Mouse (Mus musculus) hindbrain, embryonic 15.5 days (tissue): Measurements from ENCODE around the gene Art4. TPM values are rescaled to one million over a fixed set of nuclear protein-coding genes. Genes with fewer than 3 reads are reported as not detected.

ENCODE experiments used
- ATAC-seq: fragments of 200-750 bp; cut with Nextera tagmentation; 2 replicates; pipeline ENCODE4 v1.8.0; 2017; ENCODE audit warnings: low read depth, moderate number of reproducible peaks, moderate TSS enrichment; ENCODE audit not compliant: low FRiP score
- H3K27ac ChIP-seq: fragments of 300-500 bp; sonication (generic); replicated peaks from 2 replicates; pipeline ENCODE4 v1.5.1; 2015; ENCODE audit warnings: mild to moderate bottlenecking, inconsistent platforms
- H3K27me3 ChIP-seq: fragments of 300-500 bp; sonication (generic); 2 replicates; pipeline ENCODE4 v1.6.1; 2015; ENCODE audit warnings: control low read depth, inconsistent platforms
- H3K36me3 ChIP-seq: fragments of 300-500 bp; sonication (generic); 2 replicates; pipeline ENCODE4 v1.6.1; 2015; ENCODE audit warnings: control low read depth, inconsistent platforms
- H3K4me1 ChIP-seq: fragments of 300-500 bp; sonication (generic); replicated peaks from 2 replicates; pipeline ENCODE4 v1.6.1; 2015; ENCODE audit warnings: control low read depth, inconsistent platforms
- H3K4me2 ChIP-seq: fragments of 300-500 bp; sonication (generic); 2 replicates; pipeline ENCODE4 v1.6.1; 2015; ENCODE audit warnings: moderate library complexity, mild to moderate bottlenecking, inconsistent platforms
- H3K4me3 ChIP-seq: fragments of 300-500 bp; sonication (generic); 2 replicates; pipeline ENCODE4 v1.5.1; 2015; ENCODE audit warnings: mild to moderate bottlenecking, inconsistent platforms
- H3K9ac ChIP-seq: fragments of 300-500 bp; sonication (generic); 2 replicates; pipeline ENCODE4 v1.6.1; 2015; ENCODE audit warnings: inconsistent platforms
- H3K9me3 ChIP-seq: fragments of 300-500 bp; sonication (generic); 2 replicates; pipeline ENCODE4 v1.6.1; 2016; ENCODE audit warnings: control low read depth, inconsistent platforms
- WGBS: fragments of 180-500 bp; shearing (Covaris S2); methylation state at CpG from one replicate; pipeline ENCODE4 v1.1.7; 2015; 5-methylcytosine and 5-hydroxymethylcytosine counted together
- polyA plus RNA-seq: library from polyadenylated mRNA; unstranded; fragments of >200 nt; fragmentation: Nextera tagmentation; extraction: Ambion mirVana; gene quantifications from 2 replicates; pipeline ENCODE4 v1.2.1, GENCODE M21; 2015

The Art4 gene
- polyA plus RNA-seq, 1 experiment from 2014 or later: 0.09 TPM

- Histone ChIP-seq H3K4me3 (no peak overlapping the region), H3K9me3 (no peaks in the 10 kb centered on the region), H3K4me1 (no peaks in the 10 kb centered on the region), H3K9ac (no peak overlapping the region), H3K27ac (no peak overlapping the region), H3K4me2 (no peak overlapping the region), H3K27me3 (no peaks in the 10 kb centered on the region), H3K36me3 (no peaks in the 10 kb centered on the region)
- ATAC-seq: no peak
- 68% methylated on average over 5 of the region's 5 CpGs for WGBS
Measured at GRCm38 (mm10) chr6:136845706-136846480, 11.6 kb downstream of the Art4 start.

GRCm38 (mm10) chr6:136844903-136845302, 12.6 kb downstream of the Art4 start:
- H3K4me2 ChIP-seq: no peak overlapping the region
- H3K27ac ChIP-seq: no peak overlapping the region
- H3K9ac ChIP-seq: no peak overlapping the region
- no peaks in the 10 kb centered on the region for H3K9me3 ChIP-seq
- 56% methylated on average over 2 of the region's 2 CpGs for WGBS
- H3K4me3 ChIP-seq: no peak overlapping the region
- no peak for ATAC-seq
- H3K4me1 ChIP-seq: no peaks in the 10 kb centered on the region
- no peaks in the 10 kb centered on the region for H3K36me3 ChIP-seq
- no peaks in the 10 kb centered on the region for H3K27me3 ChIP-seq

GRCm38 (mm10) chr6:136837323-136837722, 20.2 kb downstream of the Art4 start:
- Histone ChIP-seq H3K4me3 (no peak overlapping the region), H3K27me3 (no peaks in the 10 kb centered on the region), H3K9me3 (no peaks in the 10 kb centered on the region), H3K4me1 (no peaks in the 10 kb centered on the region), H3K9ac (no peak overlapping the region), H3K27ac (no peak overlapping the region), H3K4me2 (no peak overlapping the region), H3K36me3 (no peaks in the 10 kb centered on the region)
- ATAC-seq: no peak
- WGBS: 87% methylated on average over 3 of the region's 3 CpGs

GRCm38 (mm10) chr6:136835352-136835751, 22.2 kb downstream of the Art4 start, which contains the start of gene Smco3:
Gene Smco3 (minus strand): TSS chr6:136835452.
- 64% methylated on average over 4 of the region's 4 CpGs for WGBS
- peaks cover 10% of the 10 kb centered on the region; the same call in 1 of the 2 replicates for H3K27me3 ChIP-seq
- no peaks in the 10 kb centered on the region for H3K9me3 ChIP-seq
- H3K27ac ChIP-seq: no peak within 1 kb of the TSS
- no peak for ATAC-seq
- H3K4me3 ChIP-seq: 0 out of 2 replicates have a peak within 1 kb of the TSS, but pooled peaks have one; percentile 7
- peak within 1 kb of the TSS; percentile 9 for H3K4me2 ChIP-seq
- no peak within 1 kb of the TSS for H3K9ac ChIP-seq
- H3K36me3 ChIP-seq: no peaks in the 10 kb centered on the region
- H3K4me1 ChIP-seq: no peaks in the 10 kb centered on the region

- Histone ChIP-seq H3K9me3 (no peaks in the 10 kb centered on the region), H3K9ac (no peak overlapping the region), H3K36me3 (no peaks in the 10 kb centered on the region), H3K27ac (no peak overlapping the region), H3K4me3 (no peak overlapping the region), H3K4me2 (no peak overlapping the region), H3K4me1 (peaks cover 12% of the 10 kb centered on the region), H3K27me3 (peaks cover 10% of the 10 kb centered on the region; the same call in 1 of the 2 replicates)
- no peak for ATAC-seq
- WGBS: 81% methylated on average over 5 of the region's 5 CpGs
Measured at GRCm38 (mm10) chr6:136831712-136832111, 25.8 kb downstream of the Art4 start.

GRCm38 (mm10) chr6:136828681-136829080, 28.9 kb downstream of the Art4 start:
- Histone ChIP-seq H3K36me3 (peaks cover 18% of the 10 kb centered on the region), H3K4me3 (peak overlapping the region; percentile 93), H3K27ac (peak overlapping the region; percentile 96), H3K27me3 (peaks cover 10% of the 10 kb centered on the region; the same call in 1 of the 2 replicates), H3K4me1 (peaks cover 15% of the 10 kb centered on the region), H3K9ac (peak overlapping the region; percentile 60), H3K4me2 (peak overlapping the region; percentile 69), H3K9me3 (no peaks in the 10 kb centered on the region)
- no peak for ATAC-seq
- WGBS: 38% methylated on average over 4 of the region's 4 CpGs

- peak; percentile 100 for ATAC-seq
- peaks cover 10% of the 10 kb centered on the region; the same call in 1 of the 2 replicates for H3K27me3 ChIP-seq
- WGBS: under 1% methylated on average over 45 of the region's 45 CpGs
Measured at GRCm38 (mm10) chr6:136827881-136828561, 29.5 kb downstream of the Art4 start, which contains the start of gene Wbp11. Gene Wbp11 (minus strand): TSS chr6:136828233.

GRCm38 (mm10) chr6:136827516-136827880, 30.0 kb downstream of the Art4 start, which contains the start of gene BC049715:
Gene BC049715 (plus strand): TSS chr6:136827626.
- Histone ChIP-seq H3K9me3 (no peaks in the 10 kb centered on the region), H3K4me1 (peaks cover 15% of the 10 kb centered on the region), H3K4me2 (peak within 1 kb of the TSS; percentile 73), H3K36me3 (peaks cover 25% of the 10 kb centered on the region), H3K27me3 (peaks cover 10% of the 10 kb centered on the region; the same call in 1 of the 2 replicates), H3K27ac (peak within 1 kb of the TSS; percentile 96), H3K9ac (peak within 1 kb of the TSS; percentile 98), H3K4me3 (peak within 1 kb of the TSS; percentile 93)
- WGBS: under 1% methylated on average over 34 of the region's 34 CpGs
- no peak for ATAC-seq

More at GRCm38 (mm10) chr6:136827881-136828561, 29.5 kb downstream of the Art4 start, which contains the start of gene Wbp11:
- Histone ChIP-seq H3K9me3 (no peaks in the 10 kb centered on the region), H3K27ac (peak within 1 kb of the TSS; percentile 96), H3K36me3 (peaks cover 20% of the 10 kb centered on the region), H3K4me3 (peak within 1 kb of the TSS; percentile 93), H3K4me2 (peak within 1 kb of the TSS; percentile 73), H3K4me1 (peaks cover 15% of the 10 kb centered on the region), H3K9ac (peak within 1 kb of the TSS; percentile 98)

GRCm38 (mm10) chr6:136827116-136827515, 30.4 kb downstream of the Art4 start:
- Histone ChIP-seq H3K4me2 (peak overlapping the region; percentile 73), H3K27me3 (peaks cover 10% of the 10 kb centered on the region; the same call in 1 of the 2 replicates), H3K4me1 (peaks cover 15% of the 10 kb centered on the region), H3K27ac (no peak overlapping the region), H3K9ac (peak overlapping the region; percentile 98), H3K4me3 (peak overlapping the region; percentile 93), H3K36me3 (peaks cover 29% of the 10 kb centered on the region), H3K9me3 (no peaks in the 10 kb centered on the region)
- WGBS: 24% methylated on average over 7 of the region's 7 CpGs
- ATAC-seq: no peak

GRCm38 (mm10) chr6:136824987-136825386, 32.5 kb downstream of the Art4 start:
- Histone ChIP-seq H3K4me1 (peaks cover 15% of the 10 kb centered on the region), H3K36me3 (peaks cover 50% of the 10 kb centered on the region), H3K4me2 (no peak overlapping the region), H3K27me3 (no peaks in the 10 kb centered on the region), H3K27ac (no peak overlapping the region), H3K9me3 (no peaks in the 10 kb centered on the region), H3K9ac (no peak overlapping the region), H3K4me3 (no peak overlapping the region)
- ATAC-seq: no peak
- whole genome bisulfite sequencing: 93% methylated on average over 8 of the region's 8 CpGs

GRCm38 (mm10) chr6:136821086-136821485, 36.4 kb downstream of the Art4 start:
- no peaks in the 10 kb centered on the region for H3K27me3 ChIP-seq
- H3K4me3 ChIP-seq: no peak overlapping the region
- peaks cover 86% of the 10 kb centered on the region for H3K36me3 ChIP-seq
- 95% methylated on average over 17 of the region's 18 CpGs for WGBS
- H3K9ac ChIP-seq: no peak overlapping the region
- no peak overlapping the region for H3K4me2 ChIP-seq
- H3K27ac ChIP-seq: no peak overlapping the region
- ATAC-seq: no peak
- H3K9me3 ChIP-seq: no peaks in the 10 kb centered on the region
- no peaks in the 10 kb centered on the region for H3K4me1 ChIP-seq

GRCm38 (mm10) chr6:136820381-136820780, 37.2 kb downstream of the Art4 start:
- Histone ChIP-seq H3K36me3 (peaks cover 86% of the 10 kb centered on the region), H3K4me3 (no peak overlapping the region), H3K27ac (no peak overlapping the region), H3K4me1 (no peaks in the 10 kb centered on the region), H3K9me3 (no peaks in the 10 kb centered on the region), H3K27me3 (no peaks in the 10 kb centered on the region), H3K4me2 (no peak overlapping the region), H3K9ac (no peak overlapping the region)
- WGBS: 97% methylated on average over 21 of the region's 21 CpGs
- 0 out of 2 replicates have a peak, but pooled peaks have one; percentile 23 for ATAC-seq
